Mouse (Mus musculus) lung, embryonic 14.5 days (tissue): ENCODE results near the gene Naa40. TPM values are rescaled to one million over a fixed set of nuclear protein-coding genes. Genes with fewer than 3 reads are reported as not detected.

Experiments
- ATAC-seq: fragments of 200-750 bp; cut with Nextera tagmentation; 2 replicates; pipeline ENCODE4 v1.8.0; 2017; ENCODE audit warnings: mild to moderate bottlenecking, moderate TSS enrichment, moderate library complexity; ENCODE audit not compliant: insufficient read depth
- DNase-seq: peaks from one replicate; pipeline ENCODE4 v3.0.0-alpha.2; 2015
- H3K27ac ChIP-seq: fragments of 300-500 bp; sonication (generic); 2 replicates; pipeline ENCODE4 v1.5.1; 2014; ENCODE audit warnings: low read depth, mild to moderate bottlenecking, moderate library complexity
- H3K27me3 ChIP-seq: fragments of 300-500 bp; sonication (generic); 2 replicates; pipeline ENCODE4 v1.6.1; 2014; ENCODE audit warnings: low read length, control low read depth; ENCODE audit not compliant: insufficient read depth
- H3K36me3 ChIP-seq: fragments of 300-500 bp; sonication (generic); 2 replicates; pipeline ENCODE4 v1.6.1; 2014; ENCODE audit warnings: control low read depth; ENCODE audit not compliant: insufficient read depth
- H3K4me1 ChIP-seq: fragments of 300-500 bp; sonication (generic); 2 replicates; pipeline ENCODE4 v1.6.1; 2014; ENCODE audit warnings: antibody characterized with exemption, control low read depth; ENCODE audit not compliant: insufficient read depth
- H3K4me2 ChIP-seq: fragments of 300-500 bp; sonication (generic); 2 replicates; pipeline ENCODE4 v1.6.1; 2014; ENCODE audit warnings: mild to moderate bottlenecking
- H3K4me3 ChIP-seq: fragments of 300-500 bp; sonication (generic); 2 replicates; pipeline ENCODE4 v1.5.1; 2014; ENCODE audit warnings: low read depth, low read length
- H3K9ac ChIP-seq: fragments of 300-500 bp; sonication (generic); 2 replicates; pipeline ENCODE4 v1.6.1; 2014
- H3K9me3 ChIP-seq: fragments of 300-500 bp; sonication (generic); 2 replicates; pipeline ENCODE4 v1.6.1; 2016; ENCODE audit warnings: low read depth, low read length, control low read depth
- CTCF ChIP-seq: IDR thresholded peaks from 2 replicates; pipeline ENCODE4 v1.5.1; 2016; ENCODE audit warnings: antibody characterized with exemption, low read depth
- WGBS: fragments of 180-500 bp; shearing (Covaris S2); extraction: QIAGEN DNeasy Blood & Tissue Kit; methylation state at CpG from one replicate; pipeline ENCODE4 v1.1.7; 2014; 5-methylcytosine and 5-hydroxymethylcytosine counted together
- polyA plus RNA-seq: library from polyadenylated mRNA; unstranded; fragments of >200 nt; fragmentation: Nextera tagmentation; extraction: Ambion mirVana; gene quantifications from 2 replicates; pipeline ENCODE4 v1.2.1, GENCODE M21; 2014

The Naa40 gene
- polyA plus RNA-seq, 1 experiment from 2014 or later: 65.8 TPM

GRCm38 (mm10) chr19:7204898-7205297, 36.1 kb downstream of the Naa40 start:
- ATAC-seq (no peak), DNase-seq (no peak)
- Histone ChIP-seq H3K36me3 (peaks cover 42% of the 10 kb centered on the region), H3K4me3 (peak overlapping the region; percentile 66), H3K9ac (peak overlapping the region; percentile 73), H3K4me2 (peak overlapping the region; percentile 84), H3K4me1 (peaks cover 7% of the 10 kb centered on the region), H3K27ac (no peak overlapping the region), H3K27me3 (no peaks in the 10 kb centered on the region), H3K9me3 (no peaks in the 10 kb centered on the region)
- no peak for TF ChIP-seq CTCF
- 73% methylated on average over 2 of the region's 2 CpGs for WGBS

GRCm38 (mm10) chr19:7200427-7200826, 40.6 kb downstream of the Naa40 start:
- no peak overlapping the region for H3K4me2 ChIP-seq
- peaks cover 71% of the 10 kb centered on the region for H3K36me3 ChIP-seq
- no peaks in the 10 kb centered on the region for H3K27me3 ChIP-seq
- H3K9ac ChIP-seq: no peak overlapping the region
- no peaks in the 10 kb centered on the region for H3K9me3 ChIP-seq
- no peak overlapping the region for H3K4me3 ChIP-seq
- DNase-seq: no peak
- H3K27ac ChIP-seq: no peak overlapping the region
- no peak for ATAC-seq
- H3K4me1 ChIP-seq: peaks cover 4% of the 10 kb centered on the region
- WGBS: 58% methylated on average over 1 of the region's 1 CpGs
- no peak for TF ChIP-seq CTCF

- 92% methylated on average over 13 of the region's 13 CpGs for WGBS
- Histone ChIP-seq H3K27ac (no peak overlapping the region), H3K27me3 (no peaks in the 10 kb centered on the region), H3K4me3 (no peak overlapping the region), H3K9me3 (no peaks in the 10 kb centered on the region), H3K4me1 (no peaks in the 10 kb centered on the region), H3K4me2 (no peak overlapping the region), H3K36me3 (peaks cover 67% of the 10 kb centered on the region), H3K9ac (no peak overlapping the region)
- DNase-seq: no peak
- ATAC-seq: no peak
- TF ChIP-seq CTCF: no peak
Observed at GRCm38 (mm10) chr19:7199089-7199488, 41.9 kb downstream of the Naa40 start.

- H3K4me1 ChIP-seq: no peaks in the 10 kb centered on the region
- no peak for TF ChIP-seq CTCF
- 85% methylated on average over 9 of the region's 9 CpGs for WGBS
- no peak overlapping the region for H3K9ac ChIP-seq
- H3K27me3 ChIP-seq: no peaks in the 10 kb centered on the region
- H3K4me3 ChIP-seq: no peak overlapping the region
- H3K36me3 ChIP-seq: peaks cover 51% of the 10 kb centered on the region
- no peak for DNase-seq
- H3K4me2 ChIP-seq: no peak overlapping the region
- H3K9me3 ChIP-seq: no peaks in the 10 kb centered on the region
- peak; percentile 2; the same call in 1 of the 2 replicates for ATAC-seq
- no peak overlapping the region for H3K27ac ChIP-seq
Observed at GRCm38 (mm10) chr19:7197445-7197844, 43.5 kb downstream of the Naa40 start.

GRCm38 (mm10) chr19:7196741-7197270, 44.2 kb downstream of the Naa40 start:
- TF ChIP-seq CTCF: no peak
- peaks cover 48% of the 10 kb centered on the region for H3K36me3 ChIP-seq
- H3K4me1 ChIP-seq: no peaks in the 10 kb centered on the region
- WGBS: 11% methylated on average over 17 of the region's 17 CpGs
- DNase-seq (peak; percentile 45), ATAC-seq (peak; percentile 66)
- no peak overlapping the region for H3K4me3 ChIP-seq
- H3K27me3 ChIP-seq: no peaks in the 10 kb centered on the region; the same call in 1 of the 2 replicates
- no peak overlapping the region for H3K27ac ChIP-seq
- no peaks in the 10 kb centered on the region for H3K9me3 ChIP-seq
- H3K9ac ChIP-seq: no peak overlapping the region
- H3K4me2 ChIP-seq: no peak overlapping the region

GRCm38 (mm10) chr19:7195900-7196728, 44.9 kb downstream of the Naa40 start:
- TF ChIP-seq CTCF: peak; percentile 98
- no peaks in the 10 kb centered on the region; the same call in 1 of the 2 replicates for H3K27me3 ChIP-seq
- WGBS: 13% methylated on average over 33 of the region's 33 CpGs
- H3K27ac ChIP-seq: no peak overlapping the region
- H3K36me3 ChIP-seq: peaks cover 41% of the 10 kb centered on the region
- ATAC-seq (peak; percentile 22), DNase-seq (peak; percentile 76)
- no peaks in the 10 kb centered on the region for H3K4me1 ChIP-seq
- H3K9me3 ChIP-seq: no peaks in the 10 kb centered on the region
- H3K4me3 ChIP-seq: no peak overlapping the region
- H3K9ac ChIP-seq: no peak overlapping the region
- no peak overlapping the region for H3K4me2 ChIP-seq

- H3K9ac ChIP-seq: no peak overlapping the region
- no peak overlapping the region for H3K27ac ChIP-seq
- no peak for TF ChIP-seq CTCF
- H3K9me3 ChIP-seq: no peaks in the 10 kb centered on the region
- ATAC-seq: no peak
- no peaks in the 10 kb centered on the region; the same call in 1 of the 2 replicates for H3K27me3 ChIP-seq
- DNase-seq: no peak
- peaks cover 6% of the 10 kb centered on the region; the same call in 1 of the 2 replicates for H3K36me3 ChIP-seq
- no peaks in the 10 kb centered on the region for H3K4me1 ChIP-seq
- WGBS: 63% methylated on average over 2 of the region's 2 CpGs
- H3K4me2 ChIP-seq: no peak overlapping the region
- no peak overlapping the region for H3K4me3 ChIP-seq
Observed at GRCm38 (mm10) chr19:7192561-7192967, 48.4 kb downstream of the Naa40 start.
